Mouse (Mus musculus): ENCODE measurements around the gene Zfp143.

GRCm38 (mm10) chr7:110061752-110062273 is 796 bp downstream of the Zfp143 start:
- no peak for TF ChIP-seq CTCF (IDR thresholded peaks at IDR 0.05; ENCODE audit: low read depth)
- no peak for TF ChIP-seq EP300 (optimal IDR thresholded peaks at IDR 0.05)

All from stomach, postnatal 0 days (tissue).